Mouse (Mus musculus): ENCODE results near the gene Luzp1. TPM values are rescaled to one million over a fixed set of nuclear protein-coding genes. Genes with fewer than 3 reads are reported as not detected.
A peak's percentile ranks its signal among the peaks of the same experiment; 100 is the strongest.

Gene Luzp1
- polyA plus RNA-seq, 1 experiment from 2014 or later: 13.2 TPM

DNA sequence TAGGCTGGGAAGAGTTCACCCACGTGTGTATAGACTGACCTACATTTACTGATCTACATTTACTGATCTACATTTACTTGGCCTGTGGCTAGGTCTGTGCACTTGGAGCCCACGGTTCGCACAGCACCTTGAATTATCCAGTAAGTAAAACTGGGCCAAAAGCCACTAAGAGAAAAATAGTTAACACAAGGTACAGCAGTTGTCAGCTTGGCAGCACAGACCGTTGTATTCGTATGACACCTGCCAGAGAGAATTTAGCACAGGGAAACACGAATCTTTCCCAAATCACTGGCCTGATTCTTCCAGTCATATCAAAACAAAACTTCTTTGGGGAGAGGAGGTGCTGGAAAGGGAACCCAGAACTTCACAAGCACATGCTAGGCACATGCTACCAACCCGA, 11.3 kb upstream of the Luzp1 start:
- no peaks in the 10 kb centered on the region for H3K9me3 ChIP-seq (replicated peaks; ENCODE audit: control insufficient read depth, low read length)
- no peak overlapping the region for H3K9ac ChIP-seq (ENCODE audit: low read depth, low read length)
- peaks cover 3% of the 10 kb centered on the region; the same call in 1 of the 2 replicates for H3K4me1 ChIP-seq (ENCODE audit: control insufficient read depth, low read depth, low read length)
- no peak overlapping the region for H3K27ac ChIP-seq (ENCODE audit: low read length)
- H3K36me3 ChIP-seq (ENCODE audit: control insufficient read depth, insufficient read depth): no peaks in the 10 kb centered on the region
- H3K4me2 ChIP-seq (ENCODE audit: low read depth, low read length): no peak overlapping the region
- peaks cover 24% of the 10 kb centered on the region for H3K27me3 ChIP-seq (ENCODE audit: control insufficient read depth, insufficient read depth, low read depth, low read length)
- ATAC-seq (ENCODE audit: low read depth): no peak
- WGBS (ENCODE audit: insufficient replicate concordance): 61% methylated on average over 7 of the region's 7 CpGs
- H3K4me3 ChIP-seq (ENCODE audit: low read depth, low read length): no peak overlapping the region

- no peaks in the 10 kb centered on the region for H3K36me3 ChIP-seq (ENCODE audit: control insufficient read depth, insufficient read depth)
- no peak overlapping the region for H3K9ac ChIP-seq (ENCODE audit: low read depth, low read length)
- 70% methylated on average over 12 of the region's 12 CpGs for WGBS (ENCODE audit: insufficient replicate concordance)
- no peak overlapping the region for H3K4me2 ChIP-seq (ENCODE audit: low read depth, low read length)
- no peak overlapping the region for H3K4me3 ChIP-seq (ENCODE audit: low read depth, low read length)
- no peak overlapping the region for H3K27ac ChIP-seq (ENCODE audit: low read length)
- no peaks in the 10 kb centered on the region for H3K9me3 ChIP-seq (replicated peaks; ENCODE audit: control insufficient read depth, low read length)
- no peak for ATAC-seq (ENCODE audit: low read depth)
- H3K4me1 ChIP-seq (ENCODE audit: control insufficient read depth, low read depth, low read length): peaks cover 6% of the 10 kb centered on the region; the same call in 1 of the 2 replicates
- peaks cover 33% of the 10 kb centered on the region for H3K27me3 ChIP-seq (ENCODE audit: control insufficient read depth, insufficient read depth, low read depth, low read length)
Observed at GRCm38 (mm10) chr4:136459210-136459609, 10.4 kb upstream of the Luzp1 start.

DNA sequence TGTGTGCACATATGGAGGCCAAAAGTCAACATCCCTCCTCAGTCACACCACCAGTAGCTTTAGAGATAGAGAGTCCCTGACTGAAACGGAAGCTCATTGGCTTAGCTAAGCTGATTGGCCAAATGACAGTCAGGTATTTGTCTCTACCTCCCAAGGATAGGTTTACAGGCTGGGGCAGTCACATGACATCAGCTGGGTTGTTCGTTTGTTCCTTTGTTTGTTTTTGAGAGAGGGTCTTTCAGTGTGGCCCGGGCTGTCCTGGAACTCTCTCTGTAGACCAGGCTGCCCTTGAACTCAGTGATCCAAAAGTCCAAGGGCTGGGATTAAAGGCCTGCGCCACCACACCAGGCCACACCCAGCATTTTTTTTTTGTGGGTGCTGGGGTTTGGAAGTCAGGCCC, 8.4 kb upstream of the Luzp1 start:
- Histone ChIP-seq H3K9ac (ENCODE audit: low read depth, low read length) (no peak overlapping the region), H3K36me3 (ENCODE audit: control insufficient read depth, insufficient read depth) (no peaks in the 10 kb centered on the region), H3K27ac (ENCODE audit: low read length) (no peak overlapping the region), H3K4me3 (ENCODE audit: low read depth, low read length) (no peak overlapping the region), H3K9me3 (replicated peaks; ENCODE audit: control insufficient read depth, low read length) (no peaks in the 10 kb centered on the region), H3K27me3 (ENCODE audit: control insufficient read depth, insufficient read depth, low read depth, low read length) (peaks cover 33% of the 10 kb centered on the region), H3K4me1 (ENCODE audit: control insufficient read depth, low read depth, low read length) (peaks cover 6% of the 10 kb centered on the region; the same call in 1 of the 2 replicates), H3K4me2 (ENCODE audit: low read depth, low read length) (no peak overlapping the region)
- WGBS (ENCODE audit: insufficient replicate concordance): 46% methylated on average over 4 of the region's 4 CpGs
- no peak for ATAC-seq (ENCODE audit: low read depth)

GRCm38 (mm10) chr4:136461761-136462085, 7.8 kb upstream of the Luzp1 start:
- peaks cover 33% of the 10 kb centered on the region for H3K27me3 ChIP-seq (ENCODE audit: control insufficient read depth, insufficient read depth, low read depth, low read length)
- 36% methylated on average over 6 of the region's 6 CpGs for WGBS (ENCODE audit: insufficient replicate concordance)
- no peak overlapping the region for H3K27ac ChIP-seq (ENCODE audit: low read length)
- H3K4me2 ChIP-seq (ENCODE audit: low read depth, low read length): peak overlapping the region; percentile 75
- peak overlapping the region; percentile 58 for H3K4me3 ChIP-seq (ENCODE audit: low read depth, low read length)
- H3K36me3 ChIP-seq (ENCODE audit: control insufficient read depth, insufficient read depth): no peaks in the 10 kb centered on the region
- no peak for ATAC-seq (ENCODE audit: low read depth)
- no peaks in the 10 kb centered on the region for H3K9me3 ChIP-seq (replicated peaks; ENCODE audit: control insufficient read depth, low read length)
- no peak overlapping the region for H3K9ac ChIP-seq (ENCODE audit: low read depth, low read length)
- H3K4me1 ChIP-seq (ENCODE audit: control insufficient read depth, low read depth, low read length): peaks cover 6% of the 10 kb centered on the region; the same call in 1 of the 2 replicates

GRCm38 (mm10) chr4:136462086-136462838, 7.3 kb upstream of the Luzp1 start, which contains the start of gene 6030445D17Rik:
6030445D17Rik (plus strand) TSS chr4:136462250.
- Histone ChIP-seq H3K4me3 (ENCODE audit: low read depth, low read length) (peak within 1 kb of the TSS; percentile 58), H3K9me3 (replicated peaks; ENCODE audit: control insufficient read depth, low read length) (no peaks in the 10 kb centered on the region), H3K9ac (ENCODE audit: low read depth, low read length) (peak within 1 kb of the TSS; percentile 51; the same call in 1 of the 2 replicates), H3K36me3 (ENCODE audit: control insufficient read depth, insufficient read depth) (no peaks in the 10 kb centered on the region), H3K4me2 (ENCODE audit: low read depth, low read length) (peak within 1 kb of the TSS; percentile 75), H3K4me1 (ENCODE audit: control insufficient read depth, low read depth, low read length) (peaks cover 6% of the 10 kb centered on the region; the same call in 1 of the 2 replicates), H3K27ac (ENCODE audit: low read length) (peak within 1 kb of the TSS; percentile 56; the same call in 1 of the 2 replicates), H3K27me3 (ENCODE audit: control insufficient read depth, insufficient read depth, low read depth, low read length) (peaks cover 33% of the 10 kb centered on the region)
- WGBS (ENCODE audit: insufficient replicate concordance): 3% methylated on average over 55 of the region's 64 CpGs
- peak; percentile 71 for ATAC-seq (ENCODE audit: low read depth)

GRCm38 (mm10) chr4:136462839-136463178, 6.8 kb upstream of the Luzp1 start:
- WGBS (ENCODE audit: insufficient replicate concordance): 3% methylated on average over 8 of the region's 8 CpGs
- peak overlapping the region; percentile 56; the same call in 1 of the 2 replicates for H3K27ac ChIP-seq (ENCODE audit: low read length)
- peak overlapping the region; percentile 58 for H3K4me3 ChIP-seq (ENCODE audit: low read depth, low read length)
- no peaks in the 10 kb centered on the region for H3K9me3 ChIP-seq (replicated peaks; ENCODE audit: control insufficient read depth, low read length)
- H3K9ac ChIP-seq (ENCODE audit: low read depth, low read length): no peak overlapping the region; the same call in 1 of the 2 replicates
- peaks cover 33% of the 10 kb centered on the region for H3K27me3 ChIP-seq (ENCODE audit: control insufficient read depth, insufficient read depth, low read depth, low read length)
- H3K4me1 ChIP-seq (ENCODE audit: control insufficient read depth, low read depth, low read length): peaks cover 6% of the 10 kb centered on the region; the same call in 1 of the 2 replicates
- ATAC-seq (ENCODE audit: low read depth): no peak
- no peaks in the 10 kb centered on the region for H3K36me3 ChIP-seq (ENCODE audit: control insufficient read depth, insufficient read depth)
- H3K4me2 ChIP-seq (ENCODE audit: low read depth, low read length): peak overlapping the region; percentile 75

- 38% methylated on average over 9 of the region's 9 CpGs for WGBS (ENCODE audit: insufficient replicate concordance)
- Histone ChIP-seq H3K27me3 (ENCODE audit: control insufficient read depth, insufficient read depth, low read depth, low read length) (peaks cover 33% of the 10 kb centered on the region), H3K9ac (ENCODE audit: low read depth, low read length) (no peak overlapping the region), H3K9me3 (replicated peaks; ENCODE audit: control insufficient read depth, low read length) (no peaks in the 10 kb centered on the region), H3K4me2 (ENCODE audit: low read depth, low read length) (peak overlapping the region; percentile 75; the same call in 1 of the 2 replicates), H3K27ac (ENCODE audit: low read length) (no peak overlapping the region), H3K4me1 (ENCODE audit: control insufficient read depth, low read depth, low read length) (peaks cover 6% of the 10 kb centered on the region), H3K36me3 (ENCODE audit: control insufficient read depth, insufficient read depth) (no peaks in the 10 kb centered on the region), H3K4me3 (ENCODE audit: low read depth, low read length) (no peak overlapping the region)
- ATAC-seq (ENCODE audit: low read depth): no peak
Observed at GRCm38 (mm10) chr4:136463436-136463835, 6.1 kb upstream of the Luzp1 start.

DNA sequence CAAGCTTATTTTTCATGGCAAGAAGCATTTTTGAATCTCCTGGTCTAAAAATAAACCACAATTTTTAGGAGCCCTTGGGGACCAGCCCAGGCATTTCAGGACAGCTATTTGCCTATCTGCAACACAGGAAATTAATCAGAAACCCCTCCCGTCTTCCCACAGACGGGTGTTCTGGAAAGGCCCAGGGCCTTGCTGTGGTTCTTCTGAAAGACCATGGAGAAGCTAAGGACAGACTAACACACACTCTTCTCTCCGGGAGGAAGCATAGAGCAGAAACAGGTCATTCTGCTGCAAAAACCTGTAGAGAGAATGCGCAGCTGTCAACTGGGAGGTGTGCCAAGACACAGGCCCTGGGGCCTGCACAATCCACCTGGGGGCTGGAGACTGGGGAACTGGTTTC, 3.3 kb upstream of the Luzp1 start:
- peaks cover 54% of the 10 kb centered on the region for H3K27me3 ChIP-seq (ENCODE audit: control insufficient read depth, insufficient read depth, low read depth, low read length)
- no peak overlapping the region for H3K27ac ChIP-seq (ENCODE audit: low read length)

DNA sequence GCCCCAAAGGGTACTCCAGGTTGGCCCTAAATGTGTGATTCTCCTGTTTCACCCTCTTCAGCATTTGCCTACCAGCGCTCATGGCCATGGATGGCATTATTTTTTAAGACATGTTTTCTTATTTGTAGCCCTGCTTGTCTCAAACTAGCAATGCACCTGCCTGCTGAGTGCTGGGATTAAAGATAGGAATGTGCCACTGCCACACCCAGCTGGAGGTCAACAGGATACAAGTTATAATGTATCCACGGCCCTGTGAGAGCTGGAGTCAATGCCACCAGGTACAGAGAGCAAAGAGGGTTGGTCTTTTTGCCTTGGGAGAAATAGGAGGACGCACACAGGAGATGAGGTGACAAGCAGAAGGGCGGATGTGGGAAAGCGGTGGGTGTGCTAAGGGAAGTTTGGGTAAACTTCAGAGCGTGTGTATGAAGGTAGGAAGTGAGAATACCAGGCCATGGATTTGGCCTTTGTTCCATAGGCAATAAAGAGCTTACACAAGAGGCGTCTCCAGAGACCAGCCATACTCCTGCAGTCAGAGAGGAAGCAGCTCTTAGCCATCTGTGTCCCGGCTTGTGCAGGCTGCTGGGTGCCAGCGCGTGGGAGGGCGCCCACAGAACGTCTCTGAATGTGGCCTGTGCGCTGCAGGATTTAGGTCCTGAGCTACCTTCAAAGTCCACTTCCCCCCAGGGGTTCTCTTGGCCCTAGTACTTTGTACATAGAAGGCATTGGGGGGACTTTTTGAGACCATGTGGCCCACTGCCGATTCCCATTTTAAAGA, 821 bp upstream of the Luzp1 start:
- H3K27me3 ChIP-seq (ENCODE audit: control insufficient read depth, insufficient read depth, low read depth, low read length): peaks cover 37% of the 10 kb centered on the region
- H3K4me1 ChIP-seq (ENCODE audit: control insufficient read depth, low read depth, low read length): peaks cover 6% of the 10 kb centered on the region
- H3K27ac ChIP-seq (ENCODE audit: low read length): no peak overlapping the region
- H3K9ac ChIP-seq (ENCODE audit: low read depth, low read length): no peak overlapping the region
- no peak overlapping the region for H3K4me3 ChIP-seq (ENCODE audit: low read depth, low read length)
- no peaks in the 10 kb centered on the region for H3K36me3 ChIP-seq (ENCODE audit: control insufficient read depth, insufficient read depth)
- ATAC-seq (ENCODE audit: low read depth): no peak
- no peaks in the 10 kb centered on the region for H3K9me3 ChIP-seq (replicated peaks; ENCODE audit: control insufficient read depth, low read length)
- 65% methylated on average over 14 of the region's 14 CpGs for WGBS (ENCODE audit: insufficient replicate concordance)
- peak overlapping the region; percentile 80; the same call in 1 of the 2 replicates for H3K4me2 ChIP-seq (ENCODE audit: low read depth, low read length)

More for the DNA sequence above, 3.3 kb upstream of the Luzp1 start:
- H3K4me3 ChIP-seq (ENCODE audit: low read depth, low read length): no peak overlapping the region
- 49% methylated on average over 4 of the region's 4 CpGs for WGBS (ENCODE audit: insufficient replicate concordance)
- H3K9ac ChIP-seq (ENCODE audit: low read depth, low read length): no peak overlapping the region
- H3K4me2 ChIP-seq (ENCODE audit: low read depth, low read length): no peak overlapping the region
- no peak for ATAC-seq (ENCODE audit: low read depth)
- H3K36me3 ChIP-seq (ENCODE audit: control insufficient read depth, insufficient read depth): no peaks in the 10 kb centered on the region
- peaks cover 7% of the 10 kb centered on the region for H3K4me1 ChIP-seq (ENCODE audit: control insufficient read depth, low read depth, low read length)
- H3K9me3 ChIP-seq (replicated peaks; ENCODE audit: control insufficient read depth, low read length): no peaks in the 10 kb centered on the region

All from liver, embryonic 16.5 days (tissue).